Mouse (Mus musculus) small intestine, adult 2 months (tissue): Measurements from ENCODE around the gene Slc7a6.

Experiments used
- CTCF ChIP-seq: fragments of 200-500 bp; IDR thresholded peaks from 2 replicates; pipeline ENCODE4 v1.5.1; 2012; ENCODE audit warnings: low read depth, mild to moderate bottlenecking, control low read depth, inconsistent platforms, low read length, moderate library complexity, mixed read lengths; ENCODE audit not compliant: insufficient replicate concordance, insufficient read length; ENCODE audit errors: extremely low read depth
- POLR2A ChIP-seq: fragments of 200-500 bp; IDR thresholded peaks from 2 replicates; pipeline ENCODE4 v1.6.1; 2012; ENCODE audit warnings: low read depth, mild to moderate bottlenecking, control low read depth, inconsistent platforms, low read length, moderate library complexity

- TF ChIP-seq POLR2A, result no peak
- TF ChIP-seq CTCF, result no peak
These were observed 37.0 kb upstream of the Slc7a6 start for GRCm38 (mm10) chr8:106131488-106132222.
